Mouse (Mus musculus) cerebellum, postnatal 25 days (tissue): ENCODE results near the gene Itih4.

ENCODE experiments used
- DNase-seq, 2 experiments: peaks; one replicate each; pipeline ENCODE4 v3.0.0; 2021; ENCODE audit warnings: mixed read lengths in 2 of 2

The Itih4 gene

GRCm38 (mm10) chr14:30886204-30886603 is at the start of gene Itih4:
TSS of gene Itih4 (plus strand) at chr14:30886476.
- DNase-seq: no peak

GRCm38 (mm10) chr14:30837416-30837996 is 48.8 kb upstream of the Itih4 start:
- DNase-seq: no peak

- no peak for DNase-seq
Observed at GRCm38 (mm10) chr14:30843701-30844100, 42.6 kb upstream of the Itih4 start.

GRCm38 (mm10) chr14:30850504-30850903 is 35.8 kb upstream of the Itih4 start:
- no peak for DNase-seq

GRCm38 (mm10) chr14:30852325-30852724 is 34.0 kb upstream of the Itih4 start:
- DNase-seq: no peak

GRCm38 (mm10) chr14:30855316-30855715 is 31.0 kb upstream of the Itih4 start:
- DNase-seq: peak; percentile 50 to 72

GRCm38 (mm10) chr14:30856885-30857507 is 29.3 kb upstream of the Itih4 start:
- DNase-seq: peak; percentile 62 to 65

GRCm38 (mm10) chr14:30857990-30858389 is 28.3 kb upstream of the Itih4 start:
- peak in 1 of 2 experiments; percentile 41 for DNase-seq

- DNase-seq: peak; percentile 55 to 60
Observed at GRCm38 (mm10) chr14:30861421-30862125, 24.7 kb upstream of the Itih4 start.

- DNase-seq: no peak
Observed at GRCm38 (mm10) chr14:30862368-30862767, 23.9 kb upstream of the Itih4 start.

GRCm38 (mm10) chr14:30865311-30865710 is 21.0 kb upstream of the Itih4 start:
- peak in 1 of 2 experiments; percentile 35 for DNase-seq

- peak; percentile 70 to 83 for DNase-seq
Observed at GRCm38 (mm10) chr14:30867042-30867441, 19.2 kb upstream of the Itih4 start.

GRCm38 (mm10) chr14:30868826-30869225 is 17.4 kb upstream of the Itih4 start:
- no peak for DNase-seq

GRCm38 (mm10) chr14:30869391-30869801 is 16.9 kb upstream of the Itih4 start:
- no peak for DNase-seq

- DNase-seq: no peak
Observed at GRCm38 (mm10) chr14:30870206-30871147, 15.8 kb upstream of the Itih4 start.

- DNase-seq: no peak
Observed at GRCm38 (mm10) chr14:30874095-30874700, 12.1 kb upstream of the Itih4 start.

GRCm38 (mm10) chr14:30875130-30875865 is 11.0 kb upstream of the Itih4 start:
- DNase-seq: no peak

- DNase-seq: no peak
Observed at GRCm38 (mm10) chr14:30875955-30876354, 10.3 kb upstream of the Itih4 start.

- no peak for DNase-seq
Observed at GRCm38 (mm10) chr14:30876451-30876850, 9.8 kb upstream of the Itih4 start.

- no peak for DNase-seq
Observed at GRCm38 (mm10) chr14:30877827-30878226, 8.4 kb upstream of the Itih4 start.

- peak in 1 of 2 experiments; percentile 27 for DNase-seq
Observed at GRCm38 (mm10) chr14:30878958-30879571, 7.2 kb upstream of the Itih4 start, which contains the start of gene Mustn1. TSS of gene Mustn1 (plus strand) at chr14:30879200.
